Mouse (Mus musculus) forebrain, embryonic 14.5 days (tissue): ENCODE results near the gene Tm9sf2. TPM values are rescaled to one million over a fixed set of nuclear protein-coding genes. Genes with fewer than 3 reads are reported as not detected.
"Not testable (repeated sequence)": the region's sequence is repeated elsewhere in the genome, so short reads cannot be mapped to it uniquely, and the experiment has no call there.

Experiments
- ATAC-seq: fragments of 200-750 bp; cut with Nextera tagmentation; 2 replicates; pipeline ENCODE4 v1.8.0; 2017; ENCODE audit warnings: mild to moderate bottlenecking, moderate library complexity
- DNase-seq: peaks from one replicate; pipeline ENCODE4 v3.0.0-alpha.2; 2015; ENCODE audit warnings: low spot score
- H3K27ac ChIP-seq: fragments of 300-500 bp; sonication (generic); 2 replicates; pipeline ENCODE4 v1.5.1; 2014; ENCODE audit warnings: low read depth, mild to moderate bottlenecking, control low read depth, low read length, moderate library complexity
- H3K27me3 ChIP-seq: fragments of 300-500 bp; sonication (generic); replicated peaks from 2 replicates; pipeline ENCODE4 v1.6.1; 2014; ENCODE audit warnings: low read length, control low read depth, mixed read lengths; ENCODE audit not compliant: control insufficient read depth, insufficient read depth
- H3K36me3 ChIP-seq: fragments of 300-500 bp; sonication (generic); 2 replicates; pipeline ENCODE4 v1.6.1; 2014; ENCODE audit warnings: low read length, control low read depth; ENCODE audit not compliant: control insufficient read depth, insufficient read depth
- H3K4me1 ChIP-seq: fragments of 300-500 bp; sonication (generic); 2 replicates; pipeline ENCODE4 v1.6.1; 2014; ENCODE audit warnings: antibody characterized with exemption, low read length, control low read depth; ENCODE audit not compliant: control insufficient read depth, insufficient read depth
- H3K4me2 ChIP-seq: fragments of 300-500 bp; sonication (generic); 2 replicates; pipeline ENCODE4 v1.6.1; 2014; ENCODE audit warnings: mild to moderate bottlenecking, control low read depth, low read length
- H3K4me3 ChIP-seq: fragments of 300-500 bp; sonication (generic); 2 replicates; pipeline ENCODE4 v1.5.1; 2014; ENCODE audit warnings: low read depth, low read length, control low read depth
- H3K9ac ChIP-seq: fragments of 300-500 bp; sonication (generic); 2 replicates; pipeline ENCODE4 v1.6.1; 2014; ENCODE audit warnings: mild to moderate bottlenecking, low read length, control low read depth, moderate library complexity
- H3K9me3 ChIP-seq: fragments of 300-500 bp; sonication (generic); replicated peaks from 2 replicates; pipeline ENCODE4 v1.6.1; 2016; ENCODE audit warnings: low read length, control low read depth, mixed read lengths; ENCODE audit not compliant: control insufficient read depth
- WGBS: fragments of 180-500 bp; shearing (Covaris S2); extraction: QIAGEN DNeasy Blood & Tissue Kit; methylation state at CpG from one replicate; pipeline ENCODE4 v1.1.7; 2014; 5-methylcytosine and 5-hydroxymethylcytosine counted together
- polyA plus RNA-seq: library from polyadenylated mRNA; unstranded; fragments of >200 nt; fragmentation: Nextera tagmentation; extraction: Ambion mirVana; gene quantifications from 2 replicates; pipeline ENCODE4 v1.2.1, GENCODE M21; 2014

The Tm9sf2 gene
- polyA plus RNA-seq, 1 experiment from 2014 or later: 110 TPM

DNA sequence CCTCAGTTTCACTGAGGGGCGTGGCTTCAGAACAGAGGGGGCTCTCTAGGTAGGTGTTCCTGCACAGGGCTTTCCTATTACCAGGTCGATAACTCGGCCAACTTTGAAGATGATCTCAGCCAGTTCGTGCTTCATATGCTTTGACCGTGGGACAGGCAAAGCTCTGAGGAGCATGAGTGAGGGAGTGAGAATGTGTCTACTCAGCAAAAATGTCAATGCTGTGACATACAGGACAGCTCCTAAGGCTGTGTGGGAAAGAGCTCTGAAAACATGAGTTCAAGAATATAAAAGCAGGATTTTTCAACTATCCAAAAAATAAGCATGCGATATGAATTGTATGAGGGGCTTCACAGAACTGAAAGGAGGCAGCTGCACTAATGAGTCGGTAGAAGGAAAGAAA, 23.3 kb upstream of the Tm9sf2 start:
- H3K36me3 ChIP-seq: no peaks in the 10 kb centered on the region
- no peak overlapping the region for H3K9ac ChIP-seq
- H3K4me3 ChIP-seq: no peak overlapping the region
- no peaks in the 10 kb centered on the region for H3K27me3 ChIP-seq
- H3K4me2 ChIP-seq: no peak overlapping the region
- H3K9me3 ChIP-seq: no peaks in the 10 kb centered on the region
- DNase-seq (no peak), ATAC-seq (no peak)
- WGBS: 80% methylated on average over 7 of the region's 7 CpGs
- no peaks in the 10 kb centered on the region for H3K4me1 ChIP-seq
- no peak overlapping the region for H3K27ac ChIP-seq

DNA sequence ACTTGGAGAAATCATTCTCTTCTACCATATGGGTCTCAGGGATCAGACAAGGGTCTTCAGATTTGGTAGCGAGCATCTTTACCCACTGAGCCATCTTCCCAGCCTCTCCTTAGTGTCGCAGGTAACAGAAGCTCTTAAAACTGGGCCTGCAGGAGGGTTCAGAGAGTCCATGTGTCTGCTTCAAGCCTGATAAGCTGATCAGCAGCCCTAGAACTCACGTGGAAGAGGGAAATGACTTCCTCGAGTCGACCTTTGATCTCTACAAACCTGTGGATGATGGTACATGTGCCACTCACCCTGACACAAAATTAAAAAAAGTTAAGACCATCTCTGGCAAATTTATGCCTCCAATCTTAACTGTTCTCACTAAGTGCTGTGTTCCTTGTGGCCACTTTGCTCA, 18.9 kb upstream of the Tm9sf2 start:
- H3K36me3 ChIP-seq: no peaks in the 10 kb centered on the region
- H3K9ac ChIP-seq: no peak overlapping the region
- WGBS: 84% methylated on average over 5 of the region's 5 CpGs
- H3K27ac ChIP-seq: no peak overlapping the region
- H3K4me3 ChIP-seq: no peak overlapping the region
- DNase-seq (no peak), ATAC-seq (no peak)
- no peaks in the 10 kb centered on the region for H3K9me3 ChIP-seq
- no peaks in the 10 kb centered on the region for H3K27me3 ChIP-seq
- H3K4me2 ChIP-seq: no peak overlapping the region
- H3K4me1 ChIP-seq: no peaks in the 10 kb centered on the region

DNA sequence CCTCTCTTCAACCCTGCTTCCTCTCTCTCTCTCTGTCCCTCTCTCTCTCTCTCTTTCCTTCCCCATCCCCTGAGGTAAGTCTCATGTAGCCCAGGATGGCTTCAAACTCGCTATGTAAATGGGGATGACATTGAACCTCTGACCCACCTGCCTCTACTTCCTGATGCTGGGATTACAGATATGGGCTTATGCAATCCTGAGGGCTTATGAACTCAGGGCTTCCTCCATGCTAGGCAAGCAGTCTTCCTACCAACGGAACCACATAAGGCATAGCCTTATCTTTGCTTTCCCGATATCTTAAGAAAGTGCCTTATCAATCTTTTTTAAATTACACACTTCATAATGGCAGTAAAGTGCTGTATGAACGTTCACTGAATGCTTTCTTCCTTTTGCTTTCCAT, 14.5 kb upstream of the Tm9sf2 start:
- H3K27ac ChIP-seq: no peak overlapping the region
- no peak overlapping the region for H3K4me2 ChIP-seq
- ATAC-seq (no peak), DNase-seq (no peak)
- no peaks in the 10 kb centered on the region for H3K27me3 ChIP-seq
- H3K9ac ChIP-seq: no peak overlapping the region
- no peak overlapping the region for H3K4me3 ChIP-seq
- WGBS: 77% methylated on average over 4 of the region's 4 CpGs
- no peaks in the 10 kb centered on the region for H3K9me3 ChIP-seq
- H3K36me3 ChIP-seq: no peaks in the 10 kb centered on the region
- no peaks in the 10 kb centered on the region for H3K4me1 ChIP-seq

DNA sequence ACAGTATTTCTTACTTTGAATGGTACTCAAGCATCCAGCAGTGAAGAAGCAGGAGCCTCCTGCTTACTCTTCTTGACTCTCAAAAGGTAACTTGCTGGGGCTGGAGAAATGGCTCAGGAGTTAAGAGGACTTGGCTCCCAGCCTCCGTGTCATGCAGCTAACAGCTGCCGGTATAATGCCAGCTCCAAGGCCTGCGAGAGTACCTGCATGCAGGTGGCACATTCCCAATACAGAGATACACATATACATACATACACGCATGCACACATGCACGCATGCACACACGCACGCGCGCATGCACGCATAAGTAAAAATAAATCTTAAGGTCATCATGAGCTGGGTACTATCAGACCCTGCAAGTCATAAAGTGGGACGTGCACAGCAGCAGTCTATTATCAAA, 10.5 kb upstream of the Tm9sf2 start:
- Histone ChIP-seq H3K27me3 (no peaks in the 10 kb centered on the region), H3K9ac (no peak overlapping the region), H3K4me1 (no peaks in the 10 kb centered on the region), H3K9me3 (no peaks in the 10 kb centered on the region), H3K27ac (no peak overlapping the region), H3K4me2 (no peak overlapping the region), H3K4me3 (no peak overlapping the region), H3K36me3 (no peaks in the 10 kb centered on the region)
- ATAC-seq (no peak), DNase-seq (no peak)
- WGBS: 98% methylated on average over 11 of the region's 11 CpGs

DNA sequence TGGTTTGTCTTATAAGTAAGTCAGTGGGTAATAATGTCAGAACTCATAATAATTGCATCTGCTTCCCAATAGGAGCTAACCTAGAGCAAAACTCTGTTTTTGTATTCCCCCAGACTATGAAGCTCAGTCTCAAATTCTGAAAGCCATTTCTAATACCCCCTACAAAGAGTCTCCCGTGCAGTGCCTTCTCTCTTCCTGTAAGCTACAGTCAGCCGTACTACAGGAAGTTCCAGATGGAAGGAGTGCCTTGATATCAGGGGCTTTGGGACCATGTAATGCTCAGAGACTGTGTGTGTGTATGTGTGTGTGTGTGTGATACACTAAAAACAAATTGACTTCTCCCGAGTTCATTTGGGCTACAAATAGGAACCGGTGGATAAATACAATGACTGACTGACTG, 7.3 kb upstream of the Tm9sf2 start:
- WGBS: 94% methylated on average over 4 of the region's 4 CpGs

DNA sequence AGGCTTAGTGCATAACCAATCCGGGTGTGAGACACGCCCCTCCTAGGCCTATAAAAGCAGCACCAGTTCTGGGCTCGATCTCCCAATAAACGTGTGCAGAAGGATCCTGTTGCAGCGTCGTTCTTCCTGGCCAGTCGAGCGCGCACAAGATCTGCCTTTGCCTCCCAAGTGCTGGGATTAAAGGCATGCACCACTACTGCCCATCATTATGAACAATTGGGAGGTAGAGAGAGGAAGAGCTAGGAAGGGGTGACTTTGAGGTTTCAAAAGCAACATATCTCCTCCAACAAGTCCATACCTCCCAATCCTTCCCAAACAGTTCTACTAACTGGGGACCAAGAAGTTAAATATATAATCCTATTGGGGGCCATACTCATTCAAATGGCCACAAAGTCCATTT, 4.9 kb upstream of the Tm9sf2 start:
- not testable (repeated sequence) for ATAC-seq

More for the DNA sequence above, 7.3 kb upstream of the Tm9sf2 start:
- no peaks in the 10 kb centered on the region for H3K4me1 ChIP-seq
- H3K27me3 ChIP-seq: no peaks in the 10 kb centered on the region
- DNase-seq: no peak
- no peak overlapping the region for H3K27ac ChIP-seq
- H3K4me2 ChIP-seq: no peak overlapping the region
- no peaks in the 10 kb centered on the region for H3K9me3 ChIP-seq
- H3K4me3 ChIP-seq: no peak overlapping the region
- no peaks in the 10 kb centered on the region for H3K36me3 ChIP-seq
- no peak overlapping the region for H3K9ac ChIP-seq
- no peak for ATAC-seq

DNA sequence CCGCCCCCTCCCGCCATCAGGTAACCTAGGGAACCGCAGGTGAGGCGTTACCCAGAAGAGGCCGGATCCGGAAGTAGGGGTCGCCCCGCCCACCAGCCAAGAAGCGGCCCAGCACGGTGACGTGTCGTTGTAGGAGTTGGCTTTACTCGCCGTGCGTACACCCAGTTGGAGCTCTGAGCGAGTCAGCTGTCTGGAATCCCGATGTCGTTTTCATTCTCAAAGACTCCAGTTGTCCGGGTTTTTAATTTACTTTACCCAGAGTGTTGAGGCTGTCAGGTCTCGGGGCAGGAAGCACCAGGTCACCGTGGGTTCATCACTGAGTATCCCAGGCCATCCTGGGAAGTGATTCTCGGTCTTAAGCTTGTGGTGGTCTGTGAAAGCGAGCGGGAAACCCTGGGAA, 2.0 kb upstream of the Tm9sf2 start:
- Histone ChIP-seq H3K4me2 (peak overlapping the region; percentile 56), H3K27ac (peak overlapping the region; percentile 81), H3K27me3 (no peaks in the 10 kb centered on the region), H3K4me1 (peaks cover 21% of the 10 kb centered on the region), H3K9ac (peak overlapping the region; percentile 43), H3K36me3 (no peaks in the 10 kb centered on the region), H3K4me3 (peak overlapping the region; percentile 32), H3K9me3 (no peaks in the 10 kb centered on the region)
- DNase-seq (peak; percentile 97), ATAC-seq (peak; percentile 93)
- under 1% methylated on average over 24 of the region's 24 CpGs for WGBS

More for the DNA sequence above, 4.9 kb upstream of the Tm9sf2 start:
- WGBS: 84% methylated on average over 9 of the region's 9 CpGs
- H3K27ac ChIP-seq, H3K4me2 ChIP-seq, H3K36me3 ChIP-seq, H3K4me3 ChIP-seq, DNase-seq, H3K9me3 ChIP-seq, H3K9ac ChIP-seq, H3K27me3 ChIP-seq: not testable (repeated sequence)
- H3K4me1 ChIP-seq: peaks cover 11% of the 10 kb centered on the region

DNA sequence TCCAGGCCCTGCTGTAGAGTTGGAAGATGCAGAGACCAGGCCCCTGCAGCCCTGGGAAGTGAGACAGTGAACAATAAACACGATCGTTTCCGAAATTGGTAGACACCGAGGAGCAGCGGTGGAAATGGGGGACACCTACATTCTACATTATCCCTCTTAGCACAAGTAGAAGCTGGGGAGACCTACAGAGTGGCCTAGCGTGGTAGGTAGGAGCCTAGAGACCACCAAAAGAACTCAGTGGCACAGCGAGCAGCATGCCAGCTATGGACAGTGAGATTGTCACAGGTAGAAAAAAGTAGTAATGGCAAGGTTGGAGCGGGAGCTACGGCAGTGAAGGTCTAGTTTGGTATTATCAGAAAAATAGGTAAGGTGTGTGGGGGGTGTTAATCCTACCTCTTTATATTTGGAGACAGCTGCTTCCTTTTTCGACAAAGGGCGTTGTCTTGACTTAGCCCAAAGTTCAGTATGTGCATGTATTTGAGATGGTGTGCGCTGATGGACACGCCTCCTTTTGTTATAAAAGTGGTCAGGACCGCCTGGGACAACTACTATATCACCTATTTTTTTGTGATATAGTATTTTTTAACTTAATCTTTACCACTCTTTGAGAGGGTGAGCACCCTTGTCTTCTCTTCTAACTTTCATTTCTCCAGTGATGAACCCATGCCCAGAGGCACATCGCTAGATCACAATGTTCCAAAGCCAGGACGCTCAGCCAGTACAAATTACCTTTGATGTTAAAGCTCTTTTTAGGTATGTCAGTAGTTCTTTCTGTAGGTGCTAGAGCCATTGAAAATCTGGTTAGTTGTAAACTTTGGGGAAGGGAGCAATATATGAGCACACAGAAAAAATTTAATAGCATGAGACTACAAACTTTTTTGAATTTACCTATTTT, 1.2 kb upstream of the Tm9sf2 start:
- Histone ChIP-seq H3K4me2 (peak overlapping the region; percentile 56), H3K27me3 (no peaks in the 10 kb centered on the region), H3K4me3 (peak overlapping the region; percentile 97), H3K4me1 (peaks cover 21% of the 10 kb centered on the region), H3K9me3 (no peaks in the 10 kb centered on the region), H3K27ac (peak overlapping the region; percentile 81), H3K36me3 (no peaks in the 10 kb centered on the region), H3K9ac (peak overlapping the region; percentile 43)
- DNase-seq: no peak
- ATAC-seq: no peak
- WGBS: 72% methylated on average over 16 of the region's 16 CpGs

DNA sequence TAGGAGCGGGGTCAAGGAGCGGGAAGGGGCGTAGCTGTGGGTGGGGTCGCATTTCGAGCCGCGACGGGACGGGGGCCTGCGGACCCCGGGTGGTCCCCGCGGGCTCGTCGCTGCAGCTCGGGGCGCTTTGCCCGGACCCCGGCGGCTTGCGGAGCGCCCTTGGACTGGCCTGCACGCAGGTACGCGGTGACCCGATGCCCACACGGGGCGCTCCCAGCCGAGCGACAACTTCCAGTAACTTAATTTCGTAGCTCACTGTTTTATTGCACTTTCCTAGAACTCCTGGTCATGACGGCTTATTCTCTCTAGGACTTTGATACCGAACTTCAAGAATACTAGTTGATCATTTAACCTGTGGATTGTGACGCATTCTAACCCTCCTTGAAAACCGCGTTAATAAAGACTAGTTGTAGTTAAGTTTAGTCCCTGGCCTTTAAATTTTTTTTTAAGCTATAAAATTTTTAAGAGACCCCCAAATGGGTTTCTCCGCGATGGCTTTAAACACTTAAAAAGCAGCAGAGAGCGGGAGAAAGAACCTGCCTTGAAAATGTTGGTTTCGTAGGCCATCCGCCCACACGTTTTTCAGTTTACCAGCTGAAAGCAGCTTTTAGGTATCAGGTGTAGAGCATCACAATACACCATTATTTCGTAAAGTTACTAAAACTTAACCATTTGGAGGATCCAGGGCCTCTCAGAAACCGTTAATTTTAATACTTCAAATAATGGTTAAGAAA, 810 bp downstream of the Tm9sf2 start:
- Histone ChIP-seq H3K9me3 (no peaks in the 10 kb centered on the region), H3K27me3 (no peaks in the 10 kb centered on the region), H3K36me3 (peaks cover 4% of the 10 kb centered on the region; the same call in 1 of the 2 replicates), H3K4me1 (peaks cover 21% of the 10 kb centered on the region), H3K9ac (peak overlapping the region; percentile 97), H3K4me2 (peak overlapping the region; percentile 76), H3K4me3 (peak overlapping the region; percentile 97), H3K27ac (peak overlapping the region; percentile 87)
- DNase-seq (no peak), ATAC-seq (peak; percentile 13; the same call in 1 of the 2 replicates)
- WGBS: 5% methylated on average over 44 of the region's 44 CpGs
